Mouse (Mus musculus) hematopoietic stem cell, adult 5-6 weeks (primary cell): ENCODE results near the gene Arhgef11. TPM values are rescaled to one million over a fixed set of nuclear protein-coding genes. Genes with fewer than 3 reads are reported as not detected.

ENCODE experiments used
- ATAC-seq, 2 experiments: fragments of 125-278 bp in 1 of 2; replicated peaks in 1 of 2; 2 replicates each; pipeline ENCODE4 v1.8.0; 2016 to 2017; ENCODE audit warnings: inconsistent platforms in 2 of 2, mild to moderate bottlenecking in 2 of 2, moderate number of reproducible peaks in 2 of 2, low read depth in 1 of 2, moderate TSS enrichment in 1 of 2; ENCODE audit not compliant: low FRiP score in 2 of 2, poor library complexity in 2 of 2, severe bottlenecking in 2 of 2, insufficient read depth in 1 of 2, low TSS enrichment in 1 of 2
- total RNA-seq: library from RNA; stranded (forward); fragments of 172-1452, 232-1000 nt; gene quantifications from 2 replicates; pipeline ENCODE4 v1.2.3, GENCODE M21; 2017

Gene Arhgef11
- total RNA-seq, 1 experiment from 2014 or later: 8.5 TPM

DNA sequence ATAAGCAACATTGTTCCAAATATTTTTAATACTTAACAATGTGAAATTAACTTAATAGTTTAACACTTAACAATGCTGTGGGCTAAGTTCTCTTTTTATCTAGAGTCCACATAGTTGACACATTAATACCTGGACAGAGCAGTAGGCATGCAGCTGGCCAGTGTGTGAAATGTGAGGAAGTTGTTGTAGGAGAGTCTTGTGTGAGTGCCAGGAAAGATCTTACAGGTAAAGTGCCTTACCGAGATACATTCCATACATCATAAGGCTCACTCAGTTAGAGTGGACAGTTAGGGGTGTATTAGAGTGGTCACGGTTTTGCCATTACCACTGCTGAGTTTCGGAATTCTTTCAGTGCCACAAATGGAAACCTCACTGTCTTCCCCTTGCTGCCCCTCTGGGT lies 31.7 kb downstream of the Arhgef11 start:
- no peak for ATAC-seq

DNA sequence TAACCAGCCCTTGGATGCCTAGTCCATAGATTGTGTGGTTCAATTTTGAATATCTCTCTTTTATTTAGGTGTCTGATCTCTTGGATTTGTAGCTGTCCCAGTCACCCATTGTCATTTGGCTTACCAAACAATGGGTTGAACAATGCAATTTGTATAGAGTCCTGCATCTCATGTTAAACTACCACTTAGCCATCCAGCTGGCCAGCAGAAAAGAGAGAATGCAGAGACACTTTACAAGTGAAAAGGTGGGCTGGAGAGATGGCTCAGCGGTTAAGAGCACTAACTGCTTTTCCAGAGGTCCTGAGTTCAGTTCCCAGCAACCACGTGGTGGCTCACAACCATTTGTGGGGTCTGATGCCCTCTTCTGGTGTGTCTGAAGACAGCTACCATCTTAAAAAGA lies 41.0 kb downstream of the Arhgef11 start:
- no peak for ATAC-seq

- ATAC-seq: no peak
Measured at GRCm38 (mm10) chr3:87659692-87660429, 42.5 kb downstream of the Arhgef11 start.

DNA sequence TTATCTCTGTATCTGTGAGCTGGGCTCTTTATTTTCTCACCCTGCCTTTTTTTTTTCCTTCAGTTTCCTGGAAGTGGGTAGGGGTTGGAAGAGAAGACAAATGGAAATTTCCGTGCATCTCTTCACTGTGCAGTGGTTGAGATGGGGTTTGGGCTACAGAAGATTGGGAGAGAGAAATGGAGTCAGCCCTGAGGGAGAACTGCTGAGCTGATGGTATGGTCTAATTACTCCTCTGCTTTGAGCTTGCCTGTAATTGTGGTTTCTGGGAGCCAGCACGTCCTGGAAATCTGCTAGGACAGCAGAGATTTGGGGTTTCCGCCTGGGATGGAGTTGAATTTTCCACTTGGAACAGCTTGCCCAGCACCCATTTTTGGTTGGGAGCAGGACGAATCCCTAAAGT lies 43.1 kb downstream of the Arhgef11 start:
- no peak for ATAC-seq

GRCm38 (mm10) chr3:87661291-87661690 lies 43.9 kb downstream of the Arhgef11 start:
- ATAC-seq: no peak

DNA sequence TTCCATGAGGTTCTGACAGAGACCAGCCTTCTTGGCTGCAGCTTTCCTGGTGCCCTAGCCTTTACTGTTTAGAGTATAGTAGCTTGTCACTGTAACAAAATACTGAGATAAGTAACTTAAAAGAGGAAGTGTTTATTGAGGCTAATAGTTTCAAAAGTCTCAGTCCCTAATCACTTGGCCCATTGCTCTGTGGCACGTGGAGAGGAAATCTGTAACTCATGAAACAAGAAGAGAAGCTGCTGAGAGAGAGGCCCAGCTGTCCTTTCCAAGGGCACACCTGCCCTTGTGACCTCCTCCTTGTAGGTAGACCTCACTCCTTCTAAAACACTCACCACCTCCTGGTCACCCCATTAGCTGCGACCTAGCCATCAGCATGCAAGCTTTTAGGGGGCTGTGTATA lies 101.2 kb downstream of the Arhgef11 start:
- ATAC-seq: no peak

DNA sequence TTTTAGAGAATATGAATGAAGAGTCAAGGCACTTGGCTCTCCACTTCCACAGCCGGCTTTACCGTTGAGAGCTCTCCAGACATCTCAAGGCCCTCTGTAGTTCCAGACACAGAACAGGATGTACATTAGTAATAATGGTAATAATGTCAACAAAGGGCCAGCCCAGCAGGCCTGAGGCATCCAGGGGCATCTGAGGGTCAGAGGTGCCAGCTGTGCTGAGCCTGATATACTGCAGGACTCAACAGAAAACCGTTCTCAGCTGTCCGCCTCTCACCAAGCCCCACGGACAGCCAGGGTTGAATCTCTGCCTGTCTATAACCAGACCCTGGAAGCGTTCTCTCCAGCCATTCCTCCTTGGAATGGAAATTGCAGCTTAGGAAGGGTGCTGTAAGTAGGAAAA lies 107.2 kb downstream of the Arhgef11 start:
- no peak for ATAC-seq

DNA sequence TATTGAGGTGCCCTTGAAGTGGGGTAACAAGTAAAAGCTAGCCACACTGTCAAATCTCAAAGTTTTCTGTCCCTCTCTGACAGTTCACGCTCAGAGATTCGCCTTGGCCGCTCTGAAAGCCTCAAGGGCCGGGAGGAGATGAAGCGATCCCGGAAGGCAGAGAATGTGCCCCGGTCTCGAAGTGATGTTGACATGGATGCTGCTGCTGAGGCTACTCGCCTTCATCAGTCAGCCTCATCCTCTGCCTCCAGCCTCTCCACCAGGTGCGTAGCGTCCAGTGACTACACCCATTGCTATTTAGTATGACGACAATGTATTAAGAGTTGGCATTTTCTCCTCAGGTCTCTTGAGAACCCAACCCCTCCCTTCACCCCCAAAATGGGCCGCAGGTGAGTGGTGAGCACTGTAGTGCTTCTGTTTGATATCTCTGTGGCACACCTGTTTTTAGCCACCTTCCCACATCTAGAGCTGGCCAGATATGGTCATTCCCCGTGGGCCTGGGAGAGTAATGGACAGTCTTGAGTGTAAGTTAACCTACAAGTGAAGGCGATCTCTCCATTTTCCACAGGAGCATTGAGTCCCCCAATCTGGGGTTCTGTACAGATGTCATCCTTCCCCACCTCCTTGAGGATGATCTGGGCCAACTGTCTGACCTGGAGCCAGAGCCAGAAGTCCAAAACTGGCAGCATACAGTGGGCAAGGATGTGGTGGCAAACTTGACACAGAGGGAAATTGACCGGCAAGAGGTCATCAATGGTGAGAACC lies 108.2 kb downstream of the Arhgef11 start:
- ATAC-seq: no peak

GRCm38 (mm10) chr3:87726191-87726590 lies 108.8 kb downstream of the Arhgef11 start:
- ATAC-seq: no peak

- ATAC-seq: no peak
Measured at GRCm38 (mm10) chr3:87728696-87729095, 111.3 kb downstream of the Arhgef11 start.

DNA sequence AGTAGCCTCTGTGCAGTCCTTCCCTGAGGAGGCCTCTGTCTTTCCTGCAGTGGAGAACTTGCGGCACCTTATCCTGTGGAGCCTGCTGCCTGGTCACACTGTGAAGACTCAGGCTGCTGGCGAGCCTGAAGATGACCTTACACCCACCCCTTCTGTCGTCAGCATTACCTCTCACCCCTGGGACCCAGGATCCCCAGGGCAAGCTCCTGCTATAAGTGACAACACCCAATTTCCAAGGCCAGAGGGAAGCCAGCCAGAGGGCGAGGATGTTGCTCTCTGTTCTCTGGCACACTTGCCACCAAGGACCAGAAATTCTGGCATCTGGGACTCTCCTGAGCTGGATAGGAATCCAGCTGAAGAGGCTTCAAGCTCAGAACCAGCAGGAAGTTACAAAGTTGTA lies 115.7 kb downstream of the Arhgef11 start:
- no peak for ATAC-seq

- no peak for ATAC-seq
Measured at GRCm38 (mm10) chr3:87733984-87734761, 116.8 kb downstream of the Arhgef11 start.

DNA sequence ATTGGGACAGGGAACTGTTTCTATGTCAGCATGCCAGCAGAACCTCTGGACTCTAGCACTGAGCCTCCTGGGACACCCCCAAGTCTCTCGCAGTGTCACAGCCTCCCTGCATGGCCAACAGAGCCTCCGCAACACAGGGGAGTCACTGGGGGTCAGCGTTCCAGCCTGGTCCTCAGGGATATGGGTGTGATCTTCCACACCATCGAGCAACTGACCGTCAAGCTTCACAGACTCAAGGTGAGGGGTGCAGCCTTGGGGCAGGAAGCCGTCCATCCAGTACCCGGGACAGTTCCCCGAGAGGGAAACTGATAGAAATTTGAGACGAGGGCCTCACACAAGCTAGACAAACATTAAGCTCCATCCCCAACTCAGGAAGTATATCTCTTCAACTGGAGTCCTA lies 118.0 kb downstream of the Arhgef11 start:
- no peak for ATAC-seq

DNA sequence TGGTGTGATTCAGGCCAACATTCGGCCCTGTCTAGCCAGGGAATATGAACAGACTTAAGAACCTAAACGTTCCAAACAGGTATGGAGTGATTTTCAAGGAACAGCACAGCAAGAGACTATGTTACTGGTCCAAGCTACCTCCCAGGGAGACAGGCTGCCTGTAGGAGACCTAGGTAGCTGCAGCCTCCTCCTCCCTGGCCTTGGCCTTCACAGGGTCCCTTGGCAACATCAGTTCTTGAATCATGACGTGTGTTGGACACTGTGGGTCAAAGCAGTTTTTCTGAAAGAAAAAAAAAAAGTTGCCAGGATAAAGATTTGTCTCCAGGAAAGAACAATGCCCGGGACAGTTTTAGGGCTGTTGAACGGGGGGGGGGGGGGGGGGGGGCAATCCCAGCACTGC lies 121.5 kb downstream of the Arhgef11 start:
- no peak for ATAC-seq

DNA sequence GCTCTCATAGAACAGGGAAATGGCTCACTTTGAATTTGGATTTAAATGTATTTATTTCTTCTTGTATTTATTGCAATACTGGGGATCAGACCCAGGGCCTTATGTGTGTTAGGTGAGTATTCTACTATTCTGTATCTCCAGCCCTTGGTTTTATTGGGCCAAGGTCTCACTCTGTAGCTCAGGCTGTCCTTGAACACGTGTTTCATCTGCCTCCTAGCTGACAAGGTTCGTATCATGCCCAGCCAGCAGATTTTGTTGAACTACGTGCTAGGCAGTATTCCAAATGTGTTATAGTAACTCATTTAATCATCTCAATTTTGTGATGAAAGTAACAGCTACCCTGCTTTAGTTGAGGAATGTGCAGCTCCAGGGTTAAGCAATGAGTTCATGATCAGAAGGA lies 124.7 kb downstream of the Arhgef11 start:
- ATAC-seq: no peak

DNA sequence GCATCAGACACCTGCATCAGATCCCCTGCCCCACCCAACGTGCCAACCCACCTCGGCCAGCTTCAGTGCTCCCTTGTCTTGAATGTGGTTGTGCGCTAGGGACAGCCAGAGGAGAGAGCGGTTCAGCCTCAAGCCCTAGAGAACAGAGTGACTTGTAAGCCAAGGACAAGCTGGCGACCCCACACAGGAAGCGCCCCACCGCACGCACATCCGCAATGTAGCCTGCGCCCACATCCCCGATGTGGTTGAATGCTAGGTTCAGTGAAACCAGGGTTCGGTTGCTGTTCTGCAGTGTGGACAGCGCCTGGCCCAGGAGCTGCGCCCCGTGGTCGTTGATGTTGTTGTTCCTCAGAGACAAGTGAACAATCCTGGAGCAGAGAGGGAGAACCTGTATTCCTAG lies 125.4 kb downstream of the Arhgef11 start:
- ATAC-seq: peak; percentile 50 to 77

- ATAC-seq: no peak; a peak in 1 of 4 replicates
Measured at GRCm38 (mm10) chr3:87743927-87744326, 126.6 kb downstream of the Arhgef11 start.

DNA sequence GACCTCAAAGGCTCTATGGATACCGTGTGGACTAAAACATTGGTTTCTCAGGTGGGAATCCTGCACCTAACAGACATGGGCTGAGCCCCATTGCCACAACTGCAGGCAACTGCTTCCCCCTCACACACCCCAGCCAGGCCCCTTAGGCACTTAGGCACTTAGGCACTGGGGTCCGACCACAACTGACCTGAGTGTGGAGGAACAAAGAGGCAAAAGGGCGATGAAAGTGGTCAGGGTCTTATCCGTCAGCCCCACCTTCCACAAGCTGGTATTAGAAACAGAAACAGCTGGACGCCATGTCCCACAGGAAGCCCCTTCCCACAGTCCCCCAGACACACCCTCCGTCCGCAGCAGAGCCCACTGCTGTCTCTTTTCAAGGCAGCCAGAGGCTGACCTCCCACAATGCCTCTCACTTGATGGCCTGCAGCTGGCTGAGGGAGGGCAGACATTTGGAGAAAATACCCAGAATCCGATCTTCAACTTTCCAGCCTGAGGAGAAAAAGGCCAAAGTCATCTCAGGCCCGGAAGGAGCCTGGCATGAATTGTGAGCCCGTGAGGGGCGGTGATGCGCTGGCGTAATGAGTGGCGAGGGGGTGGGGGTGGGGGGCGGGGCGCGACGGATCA lies 127.8 kb downstream of the Arhgef11 start:
- no peak for ATAC-seq
